Mouse (Mus musculus): ENCODE measurements around the gene Srgap3. TPM values are rescaled to one million over a fixed set of nuclear protein-coding genes. Genes with fewer than 3 reads are reported as not detected.

The Srgap3 gene
- polyA plus RNA-seq, 1 experiment from 2014 or later, result 1.3 TPM

- H3K27me3 ChIP-seq (replicated peaks), result no peaks in the 10 kb centered on the region
- H3K4me1 ChIP-seq, result no peaks in the 10 kb centered on the region
- no peaks in the 10 kb centered on the region for H3K36me3 ChIP-seq
- no peaks in the 10 kb centered on the region for H3K9me3 ChIP-seq (replicated peaks)
- no peak overlapping the region for H3K4me3 ChIP-seq
- H3K4me2 ChIP-seq, result no peak overlapping the region
- H3K27ac ChIP-seq, result no peak overlapping the region
- no peak for ATAC-seq
- no peak overlapping the region for H3K9ac ChIP-seq
- 69% methylated on average over 2 of the region's 2 CpGs for WGBS (ENCODE audit: insufficient replicate concordance)
Measured at GRCm38 (mm10) chr6:112742297-112742696, 204.8 kb downstream of the Srgap3 start.

GRCm38 (mm10) chr6:112741766-112742165 lies 205.3 kb downstream of the Srgap3 start:
- no peak overlapping the region for H3K4me2 ChIP-seq
- no peak for ATAC-seq
- no peaks in the 10 kb centered on the region for H3K9me3 ChIP-seq (replicated peaks)
- H3K27ac ChIP-seq, result no peak overlapping the region
- no peak overlapping the region for H3K9ac ChIP-seq
- H3K36me3 ChIP-seq, result no peaks in the 10 kb centered on the region
- 75% methylated on average over 5 of the region's 5 CpGs for WGBS (ENCODE audit: insufficient replicate concordance)
- H3K4me3 ChIP-seq, result no peak overlapping the region
- no peaks in the 10 kb centered on the region for H3K4me1 ChIP-seq
- H3K27me3 ChIP-seq (replicated peaks), result no peaks in the 10 kb centered on the region

- no peaks in the 10 kb centered on the region for H3K9me3 ChIP-seq (replicated peaks)
- WGBS (ENCODE audit: insufficient replicate concordance), result 71% methylated on average over 3 of the region's 3 CpGs
- no peaks in the 10 kb centered on the region for H3K27me3 ChIP-seq (replicated peaks)
- ATAC-seq, result no peak
- no peaks in the 10 kb centered on the region for H3K4me1 ChIP-seq
- no peak overlapping the region for H3K27ac ChIP-seq
- H3K36me3 ChIP-seq, result no peaks in the 10 kb centered on the region
- H3K9ac ChIP-seq, result no peak overlapping the region
- no peak overlapping the region for H3K4me3 ChIP-seq
- no peak overlapping the region for H3K4me2 ChIP-seq
Measured at GRCm38 (mm10) chr6:112739635-112740034, 207.4 kb downstream of the Srgap3 start.

- no peaks in the 10 kb centered on the region for H3K4me1 ChIP-seq
- no peaks in the 10 kb centered on the region for H3K36me3 ChIP-seq
- 58% methylated on average over 6 of the region's 6 CpGs for WGBS (ENCODE audit: insufficient replicate concordance)
- H3K9ac ChIP-seq, result no peak overlapping the region
- H3K9me3 ChIP-seq (replicated peaks), result no peaks in the 10 kb centered on the region
- no peak for ATAC-seq
- H3K4me2 ChIP-seq, result no peak overlapping the region
- no peaks in the 10 kb centered on the region for H3K27me3 ChIP-seq (replicated peaks)
- no peak overlapping the region for H3K27ac ChIP-seq
- H3K4me3 ChIP-seq, result no peak overlapping the region
Measured at GRCm38 (mm10) chr6:112738924-112739323, 208.1 kb downstream of the Srgap3 start.

GRCm38 (mm10) chr6:112736471-112736870 lies 210.6 kb downstream of the Srgap3 start:
- Histone ChIP-seq H3K27me3 (replicated peaks) (no peaks in the 10 kb centered on the region), H3K9me3 (replicated peaks) (no peaks in the 10 kb centered on the region), H3K9ac (no peak overlapping the region), H3K4me2 (no peak overlapping the region), H3K4me1 (no peaks in the 10 kb centered on the region), H3K4me3 (no peak overlapping the region), H3K36me3 (no peaks in the 10 kb centered on the region), H3K27ac (no peak overlapping the region)
- ATAC-seq, result no peak
- 75% methylated on average over 3 of the region's 3 CpGs for WGBS (ENCODE audit: insufficient replicate concordance)

GRCm38 (mm10) chr6:112735054-112735453 lies 212.0 kb downstream of the Srgap3 start:
- ATAC-seq, result no peak

GRCm38 (mm10) chr6:112733942-112734341 lies 213.1 kb downstream of the Srgap3 start:
- Histone ChIP-seq H3K27me3 (replicated peaks) (no peaks in the 10 kb centered on the region), H3K9me3 (replicated peaks) (no peaks in the 10 kb centered on the region), H3K4me2 (no peak overlapping the region), H3K27ac (no peak overlapping the region), H3K4me3 (no peak overlapping the region), H3K4me1 (no peaks in the 10 kb centered on the region), H3K36me3 (no peaks in the 10 kb centered on the region), H3K9ac (no peak overlapping the region)
- ATAC-seq, result no peak
- WGBS (ENCODE audit: insufficient replicate concordance), result 66% methylated on average over 5 of the region's 5 CpGs

More at GRCm38 (mm10) chr6:112735054-112735453, 212.0 kb downstream of the Srgap3 start:
- no peaks in the 10 kb centered on the region for H3K27me3 ChIP-seq (replicated peaks)
- no peak overlapping the region for H3K4me3 ChIP-seq
- 73% methylated on average over 2 of the region's 2 CpGs for WGBS (ENCODE audit: insufficient replicate concordance)
- no peaks in the 10 kb centered on the region for H3K36me3 ChIP-seq
- H3K9me3 ChIP-seq (replicated peaks), result no peaks in the 10 kb centered on the region
- H3K4me2 ChIP-seq, result no peak overlapping the region
- H3K4me1 ChIP-seq, result no peaks in the 10 kb centered on the region
- no peak overlapping the region for H3K9ac ChIP-seq
- no peak overlapping the region for H3K27ac ChIP-seq

- ATAC-seq, result no peak
- Histone ChIP-seq H3K4me2 (no peak overlapping the region), H3K36me3 (no peaks in the 10 kb centered on the region), H3K4me3 (no peak overlapping the region), H3K9ac (no peak overlapping the region), H3K27ac (no peak overlapping the region), H3K9me3 (replicated peaks) (no peaks in the 10 kb centered on the region), H3K4me1 (no peaks in the 10 kb centered on the region), H3K27me3 (replicated peaks) (no peaks in the 10 kb centered on the region)
- WGBS (ENCODE audit: insufficient replicate concordance), result 89% methylated on average over 3 of the region's 3 CpGs
Measured at GRCm38 (mm10) chr6:112732434-112732833, 214.6 kb downstream of the Srgap3 start.

- no peak for ATAC-seq
- no peak overlapping the region for H3K9ac ChIP-seq
- H3K4me2 ChIP-seq, result no peak overlapping the region
- H3K36me3 ChIP-seq, result no peaks in the 10 kb centered on the region
- H3K4me3 ChIP-seq, result no peak overlapping the region
- no peaks in the 10 kb centered on the region for H3K4me1 ChIP-seq
- H3K9me3 ChIP-seq (replicated peaks), result no peaks in the 10 kb centered on the region
- H3K27ac ChIP-seq, result no peak overlapping the region
- WGBS (ENCODE audit: insufficient replicate concordance), result 84% methylated on average over 10 of the region's 10 CpGs
- no peaks in the 10 kb centered on the region for H3K27me3 ChIP-seq (replicated peaks)
Measured at GRCm38 (mm10) chr6:112731386-112731785, 215.7 kb downstream of the Srgap3 start.

- WGBS (ENCODE audit: insufficient replicate concordance), result 11% methylated on average over 16 of the region's 17 CpGs
- Histone ChIP-seq H3K4me2 (peak overlapping the region; percentile 40), H3K9ac (no peak overlapping the region), H3K27me3 (replicated peaks) (no peaks in the 10 kb centered on the region), H3K4me1 (no peaks in the 10 kb centered on the region), H3K36me3 (no peaks in the 10 kb centered on the region), H3K4me3 (no peak overlapping the region), H3K9me3 (replicated peaks) (no peaks in the 10 kb centered on the region), H3K27ac (no peak overlapping the region)
- no peak for ATAC-seq
Measured at GRCm38 (mm10) chr6:112728760-112729422, 218.2 kb downstream of the Srgap3 start.

GRCm38 (mm10) chr6:112725468-112725867 lies 221.6 kb downstream of the Srgap3 start:
- no peak for ATAC-seq
- Histone ChIP-seq H3K4me1 (no peaks in the 10 kb centered on the region), H3K36me3 (no peaks in the 10 kb centered on the region), H3K4me2 (no peak overlapping the region), H3K27me3 (replicated peaks) (no peaks in the 10 kb centered on the region), H3K9ac (no peak overlapping the region), H3K9me3 (replicated peaks) (no peaks in the 10 kb centered on the region), H3K4me3 (no peak overlapping the region), H3K27ac (no peak overlapping the region)
- 70% methylated on average over 4 of the region's 4 CpGs for WGBS (ENCODE audit: insufficient replicate concordance)

- Histone ChIP-seq H3K4me3 (no peak overlapping the region), H3K9me3 (replicated peaks) (no peaks in the 10 kb centered on the region), H3K27me3 (replicated peaks) (no peaks in the 10 kb centered on the region), H3K36me3 (no peaks in the 10 kb centered on the region), H3K27ac (no peak overlapping the region), H3K9ac (no peak overlapping the region), H3K4me2 (no peak overlapping the region), H3K4me1 (no peaks in the 10 kb centered on the region)
- 57% methylated on average over 5 of the region's 5 CpGs for WGBS (ENCODE audit: insufficient replicate concordance)
- no peak for ATAC-seq
Measured at GRCm38 (mm10) chr6:112720409-112721080, 226.5 kb downstream of the Srgap3 start.
